Mouse (Mus musculus) neural tube, embryonic 14.5 days (tissue): Measurements from ENCODE around the gene Eif3c. TPM values are rescaled to one million over a fixed set of nuclear protein-coding genes. Genes with fewer than 3 reads are reported as not detected.

ENCODE experiments used
- microRNA-seq: library from miRNA; unstranded; fragments of <30 nt; microRNA quantifications from one replicate; pipeline ENCODE4, GENCODE M21; 2016
- polyA plus RNA-seq: library from polyadenylated mRNA; unstranded; fragments of >200 nt; fragmentation: Nextera tagmentation; extraction: Ambion mirVana; gene quantifications from 2 replicates; pipeline ENCODE4 v1.2.1, GENCODE M21; 2014

Gene Eif3c
- polyA plus RNA-seq, 1 experiment from 2014 or later, result 156 TPM

Small RNAs within 50 kb of the gene (microRNA-seq; reads per million reads assigned to microRNA genes)
- gene Mir7059, result 1.7 reads per million

Other genes with a start within 250 kb of the Eif3c start
- 1.0 and 1.3 TPM in 2 replicates for gene Lat, start 196.8 kb downstream of the Eif3c start, polyA plus RNA-seq
- 63.4 and 64.5 TPM in 2 replicates for gene Spns1, start 189.0 kb downstream of the Eif3c start, polyA plus RNA-seq
- gene Nfatc2ip, start 169.7 kb downstream of the Eif3c start, polyA plus RNA-seq, result 3.4 TPM in 2 replicates
- not detected in 2 replicates for gene Cd19, start 151.5 kb downstream of the Eif3c start, polyA plus RNA-seq
- 19.8 and 22.3 TPM in 2 replicates for gene Rabep2, start 137.7 kb downstream of the Eif3c start, polyA plus RNA-seq
- 0.79 and 1.1 TPM in 2 replicates for gene Atp2a1, start 103.3 kb downstream of the Eif3c start, polyA plus RNA-seq
- gene Sh2b1, start 91.0 kb downstream of the Eif3c start, polyA plus RNA-seq, result 59.5 and 61.1 TPM in 2 replicates
- 133 and 137 TPM in 2 replicates for gene Tufm, start 79.0 kb downstream of the Eif3c start, polyA plus RNA-seq
- gene Atxn2l, start 63.0 kb downstream of the Eif3c start, polyA plus RNA-seq, result 68.5 and 68.9 TPM in 2 replicates
- 0.06 and 0.70 TPM in 2 replicates for gene Apobr, start 18.5 kb upstream of the Eif3c start, polyA plus RNA-seq
- 24.9 and 26.6 TPM in 2 replicates for gene Cln3, start 19.4 kb upstream of the Eif3c start, polyA plus RNA-seq
- not detected in 2 replicates for gene Il27, start 28.5 kb upstream of the Eif3c start, polyA plus RNA-seq
- 2.2 and 10.8 TPM in 2 replicates for gene Nupr1, start 64.5 kb upstream of the Eif3c start, polyA plus RNA-seq
- 58.0 and 61.5 TPM in 2 replicates for gene Sgf29, start 82.9 kb upstream of the Eif3c start, polyA plus RNA-seq
- 0.59 and 2.2 TPM in 2 replicates for gene Sult1a1, start 110.0 kb upstream of the Eif3c start, polyA plus RNA-seq
- gene Bola2, start 129.0 kb upstream of the Eif3c start, polyA plus RNA-seq, result 132 and 140 TPM in 2 replicates
- gene Slx1b, start 129.4 kb upstream of the Eif3c start, polyA plus RNA-seq, result 11.2 and 13.1 TPM in 2 replicates
- 98.8 and 104 TPM in 2 replicates for gene Coro1a, start 141.4 kb upstream of the Eif3c start, polyA plus RNA-seq
- 85.0 and 85.9 TPM in 2 replicates for gene Mapk3, start 193.2 kb upstream of the Eif3c start, polyA plus RNA-seq
- 1.8 and 2.4 TPM in 2 replicates for gene Gdpd3, start 199.9 kb upstream of the Eif3c start, polyA plus RNA-seq
- 219 and 246 TPM in 2 replicates for gene Ypel3, start 210.5 kb upstream of the Eif3c start, polyA plus RNA-seq
- gene Tbx6, start 215.1 kb upstream of the Eif3c start, polyA plus RNA-seq, result 0.27 and 0.55 TPM in 2 replicates
- gene Ppp4c, start 226.1 kb upstream of the Eif3c start, polyA plus RNA-seq, result 154 and 168 TPM in 2 replicates
- gene Fam57b, start 231.3 kb upstream of the Eif3c start, polyA plus RNA-seq, result 50.9 and 64.4 TPM in 2 replicates